Mouse (Mus musculus) midbrain, embryonic 12.5 days (tissue): ENCODE results near the gene Arid3a. TPM values are rescaled to one million over a fixed set of nuclear protein-coding genes. Genes with fewer than 3 reads are reported as not detected.
A peak's percentile ranks its signal among the peaks of the same experiment; 100 is the strongest.

Experiments
- ATAC-seq: fragments of 200-750 bp; cut with Nextera tagmentation; 2 replicates; pipeline ENCODE4 v1.8.0; 2017; ENCODE audit warnings: low read depth, moderate TSS enrichment, moderate library complexity; ENCODE audit not compliant: low FRiP score
- H3K27ac ChIP-seq: fragments of 300-500 bp; sonication (generic); replicated peaks from 2 replicates; pipeline ENCODE4 v1.5.1; 2016; ENCODE audit warnings: mild to moderate bottlenecking
- H3K27me3 ChIP-seq: fragments of 300-500 bp; sonication (generic); 2 replicates; pipeline ENCODE4 v1.6.1; 2016; ENCODE audit warnings: mild to moderate bottlenecking
- H3K36me3 ChIP-seq: fragments of 300-500 bp; sonication (generic); 2 replicates; pipeline ENCODE4 v1.6.1; 2016
- H3K4me1 ChIP-seq: fragments of 300-500 bp; sonication (generic); 2 replicates; pipeline ENCODE4 v1.6.1; 2016
- H3K4me2 ChIP-seq: fragments of 300-500 bp; sonication (generic); replicated peaks from 2 replicates; pipeline ENCODE4 v1.6.1; 2016; ENCODE audit warnings: mild to moderate bottlenecking, moderate library complexity
- H3K4me3 ChIP-seq: fragments of 300-500 bp; sonication (generic); 2 replicates; pipeline ENCODE4 v1.5.1; 2016; ENCODE audit warnings: mild to moderate bottlenecking
- H3K9ac ChIP-seq: fragments of 300-500 bp; sonication (generic); replicated peaks from 2 replicates; pipeline ENCODE4 v1.6.1; 2016; ENCODE audit warnings: mild to moderate bottlenecking, moderate library complexity
- H3K9me3 ChIP-seq: fragments of 300-500 bp; sonication (generic); 2 replicates; pipeline ENCODE4 v1.6.1; 2016; ENCODE audit warnings: mild to moderate bottlenecking
- WGBS: fragments of 180-500 bp; shearing (Covaris S2); methylation state at CpG from one replicate; pipeline ENCODE4 v1.1.7; 2016; 5-methylcytosine and 5-hydroxymethylcytosine counted together
- polyA plus RNA-seq: library from polyadenylated mRNA; unstranded; fragments of >200 nt; fragmentation: Nextera tagmentation; extraction: Ambion mirVana; gene quantifications from 2 replicates; pipeline ENCODE4 v1.2.1, GENCODE M21; 2016

Gene Arid3a
- polyA plus RNA-seq, 1 experiment from 2014 or later = 5.6 TPM

GRCm38 (mm10) chr10:79920056-79920890 is 6.6 kb upstream of the Arid3a start:
- 0 out of 2 replicates have a peak, but pooled peaks have one; percentile 10 for ATAC-seq
- no peak overlapping the region for H3K27ac ChIP-seq
- 0 out of 2 replicates have a peak overlapping the region, but pooled peaks have one; percentile 17 for H3K9ac ChIP-seq
- H3K4me1 ChIP-seq = peaks cover 48% of the 10 kb centered on the region
- H3K4me2 ChIP-seq = peak overlapping the region; percentile 42; the same call in 1 of the 2 replicates
- no peaks in the 10 kb centered on the region for H3K9me3 ChIP-seq
- no peaks in the 10 kb centered on the region for H3K36me3 ChIP-seq
- peaks cover 72% of the 10 kb centered on the region for H3K27me3 ChIP-seq
- 16% methylated on average over 26 of the region's 26 CpGs for WGBS
- peak overlapping the region; percentile 27 for H3K4me3 ChIP-seq

GRCm38 (mm10) chr10:79920958-79921535 is 5.8 kb upstream of the Arid3a start, which contains the start of gene R3hdm4:
R3hdm4 (minus strand) TSS chr10:79921208.
- no peak for ATAC-seq
- Histone ChIP-seq H3K27ac (no peak within 1 kb of the TSS), H3K4me3 (peak within 1 kb of the TSS; percentile 27), H3K9ac (0 out of 2 replicates have a peak within 1 kb of the TSS, but pooled peaks have one; percentile 17), H3K9me3 (no peaks in the 10 kb centered on the region), H3K27me3 (peaks cover 76% of the 10 kb centered on the region), H3K4me2 (peak within 1 kb of the TSS; percentile 42), H3K36me3 (no peaks in the 10 kb centered on the region), H3K4me1 (peaks cover 48% of the 10 kb centered on the region)
- 4% methylated on average over 40 of the region's 41 CpGs for WGBS

- under 1% methylated on average over 34 of the region's 34 CpGs for WGBS
- Histone ChIP-seq H3K4me1 (peaks cover 48% of the 10 kb centered on the region), H3K4me2 (peak overlapping the region; percentile 42), H3K9ac (0 out of 2 replicates have a peak overlapping the region, but pooled peaks have one; percentile 15), H3K9me3 (no peaks in the 10 kb centered on the region), H3K27ac (no peak overlapping the region), H3K36me3 (no peaks in the 10 kb centered on the region), H3K27me3 (peaks cover 77% of the 10 kb centered on the region), H3K4me3 (peak overlapping the region; percentile 27)
- ATAC-seq = no peak
Observed at GRCm38 (mm10) chr10:79921572-79921971, 5.3 kb upstream of the Arid3a start.

- peaks cover 54% of the 10 kb centered on the region for H3K4me1 ChIP-seq
- H3K27ac ChIP-seq = no peak overlapping the region
- no peak for ATAC-seq
- H3K27me3 ChIP-seq = peaks cover 45% of the 10 kb centered on the region
- no peak overlapping the region; the same call in 1 of the 2 replicates for H3K9ac ChIP-seq
- H3K9me3 ChIP-seq = no peaks in the 10 kb centered on the region
- H3K4me2 ChIP-seq = no peak overlapping the region
- H3K36me3 ChIP-seq = no peaks in the 10 kb centered on the region
- H3K4me3 ChIP-seq = 0 out of 2 replicates have a peak overlapping the region, but pooled peaks have one; percentile 0
- WGBS = 10% methylated on average over 29 of the region's 29 CpGs
Observed at GRCm38 (mm10) chr10:79924998-79925784, 1.7 kb upstream of the Arid3a start.

GRCm38 (mm10) chr10:79925785-79926490 is 905 bp upstream of the Arid3a start:
- Histone ChIP-seq H3K27ac (peak overlapping the region; percentile 90; the same call in 1 of the 2 replicates), H3K9ac (peak overlapping the region; percentile 88; the same call in 1 of the 2 replicates), H3K4me1 (peaks cover 54% of the 10 kb centered on the region), H3K27me3 (peaks cover 38% of the 10 kb centered on the region), H3K9me3 (no peaks in the 10 kb centered on the region), H3K4me3 (peak overlapping the region; percentile 90), H3K4me2 (peak overlapping the region; percentile 88), H3K36me3 (peaks cover 4% of the 10 kb centered on the region)
- no peak; the same call in 1 of the 2 replicates for ATAC-seq
- 10% methylated on average over 14 of the region's 15 CpGs for WGBS

GRCm38 (mm10) chr10:79927324-79928029 is 634 bp downstream of the Arid3a start:
- Histone ChIP-seq H3K9ac (peak overlapping the region; percentile 88), H3K4me1 (peaks cover 55% of the 10 kb centered on the region), H3K27ac (peak overlapping the region; percentile 90), H3K4me2 (peak overlapping the region; percentile 88), H3K27me3 (peaks cover 23% of the 10 kb centered on the region), H3K4me3 (peak overlapping the region; percentile 90), H3K36me3 (peaks cover 20% of the 10 kb centered on the region), H3K9me3 (no peaks in the 10 kb centered on the region)
- 0% methylated on average over 54 of the region's 54 CpGs for WGBS
- peak; percentile 41 for ATAC-seq

GRCm38 (mm10) chr10:79928030-79928694 is 1.3 kb downstream of the Arid3a start:
- H3K27ac ChIP-seq = peak overlapping the region; percentile 90
- H3K4me2 ChIP-seq = peak overlapping the region; percentile 88
- H3K27me3 ChIP-seq = peaks cover 16% of the 10 kb centered on the region
- WGBS = 0% methylated on average over 23 of the region's 29 CpGs
- peaks cover 62% of the 10 kb centered on the region for H3K4me1 ChIP-seq
- no peaks in the 10 kb centered on the region for H3K9me3 ChIP-seq
- peaks cover 26% of the 10 kb centered on the region for H3K36me3 ChIP-seq
- ATAC-seq = no peak
- H3K4me3 ChIP-seq = peak overlapping the region; percentile 90
- H3K9ac ChIP-seq = peak overlapping the region; percentile 88

- H3K9me3 ChIP-seq = no peaks in the 10 kb centered on the region
- peaks cover 31% of the 10 kb centered on the region for H3K36me3 ChIP-seq
- peaks cover 65% of the 10 kb centered on the region for H3K4me1 ChIP-seq
- ATAC-seq = no peak
- peak overlapping the region; percentile 88 for H3K9ac ChIP-seq
- 31% methylated on average over 9 of the region's 9 CpGs for WGBS
- H3K4me2 ChIP-seq = peak overlapping the region; percentile 88
- H3K27me3 ChIP-seq = peaks cover 8% of the 10 kb centered on the region
- peak overlapping the region; percentile 90 for H3K4me3 ChIP-seq
- H3K27ac ChIP-seq = peak overlapping the region; percentile 90
Observed at GRCm38 (mm10) chr10:79928907-79929701, 2.3 kb downstream of the Arid3a start.

GRCm38 (mm10) chr10:79929967-79930825 is 3.4 kb downstream of the Arid3a start:
- H3K9ac ChIP-seq = 0 out of 2 replicates have a peak overlapping the region, but pooled peaks have one; percentile 37
- no peaks in the 10 kb centered on the region for H3K9me3 ChIP-seq
- H3K4me3 ChIP-seq = 0 out of 2 replicates have a peak overlapping the region, but pooled peaks have one; percentile 4
- peak overlapping the region; percentile 88; the same call in 1 of the 2 replicates for H3K4me2 ChIP-seq
- WGBS = 87% methylated on average over 18 of the region's 18 CpGs
- H3K27ac ChIP-seq = no peak overlapping the region
- H3K36me3 ChIP-seq = peaks cover 31% of the 10 kb centered on the region
- peaks cover 62% of the 10 kb centered on the region for H3K4me1 ChIP-seq
- peaks cover 6% of the 10 kb centered on the region for H3K27me3 ChIP-seq
- no peak for ATAC-seq
